Mouse (Mus musculus): ENCODE results near the gene Acr.

Gene Acr

DNA sequence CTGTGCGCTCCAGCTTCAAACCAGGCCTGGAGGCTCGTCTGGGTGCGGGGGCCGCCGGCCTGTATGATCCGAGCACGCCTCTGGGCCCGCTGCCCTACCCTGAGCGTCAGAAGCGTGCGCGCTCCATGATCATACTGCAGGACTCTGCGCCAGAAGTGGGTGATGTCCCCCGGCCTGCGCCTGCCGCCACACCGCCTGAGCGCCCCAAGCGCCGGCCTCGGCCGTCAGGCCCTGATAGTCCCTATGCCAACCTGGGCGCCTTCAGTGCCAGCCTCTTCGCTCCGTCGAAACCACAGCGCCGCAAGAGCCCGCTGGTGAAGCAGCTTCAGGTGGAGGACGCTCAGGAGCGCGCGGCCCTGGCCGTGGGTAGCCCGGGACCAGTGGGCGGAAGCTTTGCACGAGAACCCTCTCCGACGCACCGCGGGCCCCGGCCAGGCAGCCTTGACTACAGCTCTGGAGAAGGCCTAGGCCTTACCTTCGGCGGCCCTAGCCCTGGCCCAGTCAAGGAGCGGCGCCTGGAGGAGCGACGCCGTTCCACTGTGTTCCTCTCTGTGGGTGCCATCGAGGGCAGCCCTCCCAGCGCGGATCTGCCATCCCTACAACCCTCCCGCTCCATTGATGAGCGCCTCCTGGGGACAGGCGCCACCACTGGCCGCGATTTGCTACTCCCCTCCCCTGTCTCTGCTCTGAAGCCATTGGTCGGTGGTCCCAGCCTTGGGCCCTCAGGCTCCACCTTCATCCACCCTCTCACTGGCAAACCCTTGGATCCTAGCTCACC is 20.1 kb upstream of the Acr start:
- no peak for DNase-seq (ENCODE audit: low spot score)

DNA sequence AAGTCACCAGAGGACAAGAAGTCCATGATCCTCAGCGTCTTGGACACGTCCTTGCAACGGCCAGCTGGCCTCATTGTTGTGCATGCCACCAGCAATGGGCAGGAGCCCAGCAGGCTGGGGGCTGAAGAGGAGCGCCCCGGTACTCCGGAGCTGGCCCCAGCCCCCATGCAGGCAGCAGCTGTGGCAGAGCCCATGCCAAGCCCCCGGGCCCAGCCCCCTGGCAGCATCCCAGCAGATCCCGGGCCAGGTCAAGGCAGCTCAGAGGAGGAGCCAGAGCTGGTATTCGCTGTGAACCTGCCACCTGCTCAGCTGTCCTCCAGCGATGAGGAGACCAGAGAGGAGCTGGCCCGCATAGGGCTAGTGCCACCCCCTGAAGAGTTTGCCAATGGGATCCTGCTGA is 19.3 kb upstream of the Acr start:
- DNase-seq (ENCODE audit: low spot score): no peak

DNA sequence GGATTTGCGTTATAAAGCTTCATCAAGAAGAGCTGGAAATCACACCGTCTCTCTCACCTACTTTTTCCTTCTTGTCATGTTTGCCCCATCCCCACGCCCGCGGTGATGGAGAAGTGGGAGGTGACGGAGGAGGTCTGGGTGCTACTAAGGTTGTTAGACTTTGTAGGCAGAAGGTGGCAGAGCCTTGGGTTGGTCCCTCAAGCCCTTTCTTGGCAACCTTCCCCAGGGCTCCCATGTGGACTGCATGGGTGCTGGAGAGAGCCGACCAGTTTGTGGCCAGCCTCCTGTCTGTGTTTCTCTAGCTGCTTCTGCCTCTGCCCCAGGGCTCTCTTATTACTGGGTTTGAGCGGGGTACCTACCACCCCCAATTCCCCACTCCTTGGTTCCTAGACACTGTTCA is 17.6 kb upstream of the Acr start:
- DNase-seq (ENCODE audit: low spot score): no peak

DNA sequence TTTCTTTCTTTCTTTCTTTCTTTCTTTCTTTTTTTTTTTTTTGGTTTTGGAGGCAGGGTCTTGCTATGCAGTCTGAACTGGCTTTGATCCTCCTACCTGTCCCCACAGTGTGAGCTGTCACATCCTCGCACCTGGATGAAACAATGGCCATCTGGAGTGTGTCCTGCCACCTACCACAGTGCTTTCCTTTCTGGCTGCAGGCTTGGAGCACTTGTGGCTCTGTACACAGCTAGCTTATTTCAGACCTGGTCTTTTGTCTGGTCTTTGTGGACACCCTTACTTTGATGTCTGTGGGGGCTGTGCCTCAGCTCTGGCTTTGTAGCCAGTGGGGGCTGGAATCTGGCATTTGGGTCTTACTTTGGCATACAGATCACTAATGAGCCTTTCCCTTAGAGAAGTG is 16.4 kb upstream of the Acr start:
- no peak for DNase-seq (ENCODE audit: low spot score)

DNA sequence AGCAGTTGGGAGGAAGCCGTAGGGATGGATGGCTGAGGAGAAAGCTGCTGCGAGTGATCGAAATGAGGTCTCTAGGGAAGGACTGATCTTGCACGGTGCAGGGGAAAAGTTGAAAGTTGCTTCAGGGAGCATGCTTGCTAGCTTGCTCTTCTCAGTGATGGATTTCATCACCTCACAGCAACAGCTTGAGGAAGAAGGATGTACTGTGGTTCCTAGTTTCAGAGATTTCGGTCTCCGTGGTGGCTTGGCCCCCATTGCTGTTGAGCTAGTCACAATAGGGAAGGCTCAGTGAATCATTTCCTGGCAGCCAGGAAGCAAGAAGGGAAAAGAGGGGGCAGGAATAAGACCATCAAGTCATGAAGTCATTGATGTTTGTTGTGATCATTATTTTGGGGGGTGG is 12.5 kb upstream of the Acr start:
- no peak for DNase-seq (ENCODE audit: low spot score)

DNA sequence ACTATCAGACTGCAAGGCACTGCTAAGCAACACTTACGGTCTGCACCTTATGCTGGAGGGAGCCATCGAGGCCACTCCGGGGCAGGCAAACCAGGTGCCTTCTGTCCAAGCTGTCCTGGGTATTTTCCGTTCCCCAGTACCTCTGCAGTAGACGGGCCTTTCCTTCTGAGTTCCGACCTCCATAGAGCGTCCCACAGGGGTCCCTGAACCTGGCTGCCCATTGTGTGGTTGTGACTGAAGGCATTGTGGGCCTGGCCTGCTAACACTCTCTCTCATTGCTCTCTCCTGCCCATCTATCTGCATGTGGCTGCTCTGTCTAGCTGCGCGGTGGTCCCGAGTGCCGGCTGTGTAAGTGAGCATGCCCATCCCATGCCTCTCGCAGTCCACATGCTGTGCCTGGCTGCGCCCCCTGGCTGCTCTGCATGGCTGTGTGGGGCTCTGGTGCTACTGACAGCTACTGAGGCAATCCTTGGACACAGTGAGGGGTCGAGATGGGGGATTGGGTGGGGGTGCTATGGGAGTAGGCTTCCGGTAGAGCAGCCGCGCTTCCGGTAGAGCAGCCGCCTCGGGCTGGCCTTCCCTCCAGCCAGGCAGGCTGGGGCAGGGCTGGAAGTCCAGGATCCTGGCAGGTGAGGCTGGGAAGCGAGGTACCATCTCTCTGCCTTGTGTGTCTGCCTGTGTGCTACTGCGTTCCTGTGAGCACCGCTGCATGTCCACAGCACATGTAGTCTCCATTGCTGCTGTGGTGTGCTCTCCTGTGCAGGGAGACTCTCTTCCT is 11.5 kb upstream of the Acr start:
- DNase-seq (ENCODE audit: low spot score): no peak

DNA sequence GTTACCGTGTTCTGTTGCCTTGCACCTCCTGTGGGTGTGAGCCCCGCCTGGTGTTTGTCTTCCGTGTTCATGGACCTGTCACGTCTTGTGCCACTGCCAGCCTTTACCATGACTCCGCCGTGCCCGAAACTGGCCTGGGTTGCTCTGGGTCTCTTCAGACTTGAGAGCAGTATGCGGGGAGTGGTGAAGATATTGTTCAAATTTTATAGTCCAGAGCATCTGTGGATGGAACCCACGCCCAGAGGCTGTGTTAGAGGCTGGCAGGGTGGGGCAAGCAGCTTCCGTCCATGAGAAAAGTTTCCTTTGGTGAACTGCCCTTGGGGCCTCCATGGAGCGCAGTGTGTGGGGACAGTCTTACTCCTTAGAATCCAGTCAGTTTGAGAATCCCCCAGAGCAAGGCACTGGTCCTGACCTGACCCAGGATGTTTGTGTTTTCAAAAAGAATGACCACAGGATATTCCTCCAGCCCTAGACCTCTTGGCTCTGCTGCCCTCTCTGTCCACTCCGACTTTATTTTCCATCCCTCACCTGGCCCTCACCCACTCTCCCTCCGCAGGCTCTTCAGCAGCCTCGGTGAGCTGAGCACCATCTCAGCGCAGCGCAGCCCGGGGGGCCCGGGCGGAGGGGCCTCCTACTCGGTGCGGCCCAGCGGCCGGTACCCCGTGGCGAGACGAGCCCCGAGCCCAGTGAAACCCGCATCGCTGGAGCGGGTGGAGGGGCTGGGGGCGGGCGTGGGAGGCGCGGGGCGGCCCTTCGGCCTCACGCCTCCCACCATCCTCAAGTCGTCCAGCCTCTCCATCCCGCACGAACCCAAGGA is 10.7 kb upstream of the Acr start:
- no peak for DNase-seq (ENCODE audit: low spot score)

DNA sequence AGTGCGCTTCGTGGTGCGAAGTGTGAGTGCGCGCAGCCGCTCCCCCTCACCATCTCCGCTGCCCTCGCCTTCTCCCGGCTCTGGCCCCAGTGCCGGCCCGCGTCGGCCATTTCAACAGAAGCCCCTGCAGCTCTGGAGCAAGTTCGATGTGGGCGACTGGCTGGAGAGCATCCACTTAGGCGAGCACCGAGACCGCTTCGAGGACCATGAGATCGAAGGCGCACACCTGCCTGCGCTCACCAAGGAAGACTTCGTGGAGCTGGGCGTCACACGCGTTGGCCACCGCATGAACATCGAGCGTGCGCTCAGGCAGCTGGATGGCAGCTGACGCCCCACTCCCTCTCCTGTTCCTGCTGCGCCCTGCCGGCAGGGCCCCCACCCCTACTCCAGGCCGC is 10.1 kb upstream of the Acr start:
- DNase-seq (ENCODE audit: low spot score): no peak

DNA sequence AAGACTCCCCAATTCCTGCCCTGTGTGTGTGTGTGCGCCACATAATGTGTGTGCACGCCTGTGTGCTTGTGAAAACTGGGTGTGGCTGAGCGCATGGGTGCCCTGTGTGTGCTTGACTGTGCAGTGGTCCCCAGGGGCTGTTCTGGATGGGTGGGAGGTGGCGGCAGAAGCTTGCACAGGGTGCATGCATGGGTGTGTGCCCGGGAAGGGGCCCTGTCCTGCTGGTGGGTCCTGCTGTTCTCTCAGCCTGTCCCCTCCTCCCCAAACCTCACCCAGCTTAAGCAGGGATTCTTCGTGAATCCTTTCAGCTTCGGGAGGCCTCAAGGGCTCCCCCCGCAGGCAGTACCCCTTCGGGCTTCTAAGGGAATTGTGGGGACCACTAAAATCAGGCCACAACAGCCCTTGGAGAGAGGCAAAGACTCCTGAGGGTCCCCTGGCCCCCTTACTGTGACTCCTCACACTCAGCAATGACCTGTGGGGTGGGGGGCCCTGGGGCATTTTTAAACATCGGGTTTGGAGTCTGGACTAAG is 8.9 kb upstream of the Acr start:
- no peak for DNase-seq (ENCODE audit: low spot score)

DNA sequence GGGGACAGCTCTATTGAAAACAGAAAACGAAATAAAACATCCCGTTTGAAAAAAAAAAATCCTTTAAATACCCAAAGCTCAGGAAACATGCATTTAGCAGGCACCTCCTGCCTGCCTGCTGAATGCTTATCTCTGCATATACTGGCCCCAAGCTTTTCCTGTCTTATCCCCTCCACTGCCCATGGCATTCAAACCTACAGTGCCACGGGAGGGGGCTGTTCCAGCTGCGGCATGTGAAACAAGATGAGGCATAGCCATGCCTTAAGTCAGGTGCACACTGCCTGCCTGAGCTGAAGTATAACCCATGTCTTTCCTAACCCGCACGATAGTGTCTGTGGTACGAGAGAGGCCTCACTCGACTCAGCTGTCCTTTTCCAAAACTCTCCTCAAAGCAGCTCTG is 4.0 kb downstream of the Acr start:
- DNase-seq (ENCODE audit: low spot score): no peak

DNA sequence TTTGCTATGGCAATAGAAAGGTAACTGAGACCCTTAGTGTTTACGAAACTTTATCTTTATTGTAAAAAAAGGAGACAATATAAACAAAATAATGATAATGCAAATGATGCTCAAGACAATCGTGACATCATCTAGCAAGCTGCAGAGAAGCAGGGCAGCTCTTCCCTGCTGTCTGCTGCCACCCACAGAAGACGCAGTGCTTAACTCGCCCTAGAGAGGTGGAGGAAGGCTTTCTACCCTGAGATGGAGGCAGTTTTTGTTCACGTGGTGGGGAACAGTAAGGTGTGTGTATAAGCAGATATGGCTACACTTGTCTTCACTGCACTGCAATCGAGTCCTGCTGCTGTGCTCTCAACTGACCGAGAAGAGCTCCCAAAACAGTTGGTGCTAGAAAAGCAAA is 14.4 kb downstream of the Acr start:
- no peak for DNase-seq (ENCODE audit: low spot score)

DNA sequence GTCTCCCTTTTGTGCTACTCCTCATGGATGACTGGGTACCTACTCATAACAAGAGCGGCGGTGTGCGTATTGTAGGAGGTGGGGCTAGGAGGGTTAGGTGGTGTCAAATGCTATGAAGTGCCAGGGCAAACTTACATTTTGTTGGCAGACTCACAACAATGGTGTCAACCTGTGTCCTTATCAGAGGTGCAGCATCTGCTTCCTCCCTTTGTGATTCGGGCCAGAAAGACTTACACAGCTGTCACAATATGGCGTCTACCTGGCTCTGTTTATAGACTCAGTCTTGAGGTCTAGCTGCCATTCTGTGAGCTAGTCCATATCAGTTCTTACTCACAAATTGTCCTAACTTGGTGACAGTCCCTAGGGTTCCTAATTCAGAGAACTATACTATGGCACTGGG is 17.0 kb downstream of the Acr start:
- no peak for DNase-seq (ENCODE audit: low spot score)

DNA sequence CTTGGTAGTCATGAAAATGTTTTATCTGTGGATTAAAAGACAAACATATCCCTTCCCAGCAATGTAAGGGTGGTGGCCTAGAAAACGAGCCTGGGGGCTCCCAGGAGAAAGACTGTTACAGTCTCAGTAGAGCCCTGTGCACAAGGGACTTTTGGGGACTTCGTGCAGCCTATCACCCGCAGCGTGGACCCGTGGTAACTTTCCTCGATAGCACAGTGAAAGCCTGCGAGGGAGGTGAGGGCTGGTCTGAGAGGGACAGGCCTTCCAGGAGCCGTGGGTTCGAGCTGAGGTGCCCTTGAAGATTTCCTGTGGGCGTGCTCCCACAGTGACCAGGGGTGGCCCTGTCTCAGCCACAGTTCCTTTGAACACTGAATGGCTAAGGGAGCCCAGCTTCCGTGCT is 17.5 kb downstream of the Acr start:
- no peak for DNase-seq (ENCODE audit: low spot score)

DNA sequence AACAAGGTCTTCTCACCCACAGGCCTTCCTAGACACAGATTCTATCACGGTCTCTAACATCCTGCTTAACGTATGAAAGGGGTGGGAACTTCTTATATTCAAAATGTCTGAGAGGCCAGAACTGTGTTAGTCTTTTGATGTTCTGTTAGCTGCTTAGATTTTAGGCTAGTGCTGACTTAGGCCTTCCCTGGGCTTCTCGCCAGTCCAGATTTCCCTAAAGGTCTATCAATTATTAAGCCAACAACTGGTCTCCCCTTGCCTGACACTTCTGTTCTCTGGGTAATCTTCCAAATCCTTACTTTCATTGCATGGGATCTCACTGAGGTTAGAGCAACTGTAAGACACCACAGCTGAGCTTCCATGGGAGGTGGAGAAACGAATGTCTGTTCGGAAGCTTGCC is 21.0 kb downstream of the Acr start:
- no peak for DNase-seq (ENCODE audit: low spot score)

DNA sequence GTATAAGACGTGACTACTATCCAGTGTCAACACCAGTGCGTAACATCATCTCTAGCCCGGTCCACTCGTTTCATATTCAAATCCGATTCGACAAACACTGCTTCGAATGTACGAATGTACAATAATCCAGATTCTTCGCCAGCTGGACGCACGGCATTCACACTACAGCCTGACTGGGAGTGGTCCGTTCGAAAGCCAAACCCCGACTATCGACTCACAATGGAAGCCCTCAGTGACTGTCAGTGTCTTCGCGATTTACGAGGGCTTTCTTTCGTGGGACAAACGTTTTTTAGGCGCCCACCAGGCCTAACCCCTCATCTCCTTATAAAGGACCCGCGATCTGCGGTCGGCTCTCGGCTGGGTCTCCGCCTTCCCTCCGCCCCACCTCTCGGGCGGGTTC is 23.2 kb downstream of the Acr start:
- no peak for DNase-seq (ENCODE audit: low spot score)

DNA sequence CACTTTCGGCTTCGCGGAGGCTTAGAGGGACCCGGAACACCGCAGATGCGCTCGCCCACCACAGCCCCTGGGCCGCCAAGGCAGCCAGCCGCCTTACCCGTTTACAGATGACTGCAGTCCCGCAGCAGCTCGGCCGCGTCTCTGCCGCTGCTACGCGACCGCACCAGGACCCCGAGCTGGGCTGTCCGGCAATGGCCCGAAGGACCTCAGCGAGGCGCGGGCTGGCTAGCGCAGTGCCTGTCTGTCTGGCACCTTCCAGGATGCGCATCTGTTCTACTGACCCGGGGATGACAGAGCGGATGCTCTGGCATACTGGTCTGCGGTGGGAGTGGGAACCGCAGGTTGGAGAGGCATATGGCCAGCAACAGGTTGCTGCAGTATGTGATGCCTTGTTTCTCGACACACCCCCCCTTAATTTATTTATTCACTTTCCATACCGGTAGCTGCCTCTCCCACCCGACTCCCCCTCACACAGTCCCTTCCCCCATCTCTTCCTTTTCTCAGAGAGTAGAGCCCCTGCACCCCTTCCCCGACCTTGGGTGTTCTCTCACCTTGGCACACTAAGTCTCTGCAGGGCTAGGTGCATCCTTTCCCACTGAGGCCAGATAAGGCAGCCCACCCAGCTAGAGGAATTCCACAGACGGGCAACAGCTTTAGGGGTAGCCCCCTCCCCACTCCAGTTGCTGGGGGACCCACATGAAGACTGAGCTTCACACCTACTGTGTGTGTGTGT is 23.8 kb downstream of the Acr start, which contains the start of gene Rabl2:
TSS of gene Rabl2 (minus strand) at position 201 of the 733 bp plus-strand sequence.
- DNase-seq (ENCODE audit: low spot score): peak; percentile 85

DNA sequence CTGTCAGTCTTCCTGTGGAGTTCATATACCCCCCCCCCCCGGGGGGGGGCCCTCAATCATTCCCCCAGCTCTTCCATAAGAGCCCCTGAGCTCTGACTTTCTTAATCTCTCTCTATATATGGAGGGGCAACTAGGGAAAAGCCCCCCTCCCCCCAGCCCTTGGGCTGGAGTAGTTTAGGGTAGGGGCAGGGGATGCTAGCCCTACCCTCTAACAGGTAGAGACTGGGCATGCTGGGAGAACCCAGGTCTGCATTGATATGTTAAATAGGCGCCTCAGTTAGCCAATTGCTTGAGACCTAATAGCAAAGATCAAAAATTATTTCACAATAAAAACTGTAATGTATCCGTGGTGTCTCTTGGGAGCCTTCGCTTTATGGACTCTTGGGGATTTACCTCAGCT is 24.4 kb downstream of the Acr start:
- DNase-seq (ENCODE audit: low spot score): no peak

DNA sequence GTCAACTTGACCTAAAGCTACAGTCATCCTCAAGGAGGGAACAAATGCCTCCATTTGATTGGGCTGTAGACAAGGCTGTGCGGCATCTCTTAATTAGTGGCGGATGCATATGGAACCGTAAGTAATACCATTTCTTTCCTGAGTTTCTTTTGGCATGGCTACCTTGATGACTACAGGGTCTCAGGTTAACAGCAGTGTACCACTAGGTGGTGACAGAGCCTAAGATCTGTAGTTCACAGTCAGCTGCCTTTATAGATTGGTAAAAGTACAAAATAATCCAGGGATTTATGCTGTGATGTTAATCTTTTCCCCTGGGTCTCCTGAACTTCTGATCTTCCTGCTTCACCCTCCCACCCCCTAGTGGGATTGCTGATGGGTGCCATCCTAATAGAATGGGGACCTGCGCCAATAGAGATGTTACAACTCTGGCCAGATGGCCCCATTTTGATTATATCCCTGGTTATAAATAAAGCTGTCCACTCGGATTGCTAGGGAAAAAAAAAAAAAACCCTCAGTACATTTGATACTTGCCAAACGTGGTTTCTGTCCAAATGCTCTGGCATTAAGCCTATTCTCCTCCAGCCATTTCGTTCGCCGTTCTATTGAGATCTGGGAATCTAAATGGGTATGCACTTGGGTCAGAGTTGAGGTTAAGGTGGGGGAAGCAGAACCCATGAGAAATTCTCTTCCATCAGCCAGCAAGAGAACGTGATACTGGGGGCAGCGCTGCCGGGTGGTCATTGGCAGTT is 37.9 kb downstream of the Acr start:
- DNase-seq (ENCODE audit: low spot score): no peak

DNA sequence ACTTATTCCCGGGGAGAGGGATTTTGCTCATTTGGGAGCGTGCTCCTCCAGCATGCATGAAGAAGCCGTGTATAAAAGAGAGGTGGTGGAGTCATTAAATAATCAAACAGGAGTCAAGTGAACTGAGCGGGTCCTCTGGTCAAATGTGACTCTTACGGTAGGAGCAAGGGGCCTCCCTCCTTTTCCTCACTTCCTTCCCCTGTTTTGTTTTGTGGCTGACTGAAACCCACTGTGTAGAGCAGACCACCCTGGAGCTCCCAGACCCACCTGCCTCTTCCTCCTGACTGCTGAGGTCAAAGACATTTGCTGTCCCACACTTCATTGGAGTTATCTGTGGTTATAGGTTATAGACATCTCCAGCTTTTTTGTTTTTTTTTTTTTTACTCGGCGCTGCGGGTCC is 39.4 kb downstream of the Acr start:
- no peak for DNase-seq (ENCODE audit: low spot score)

DNA sequence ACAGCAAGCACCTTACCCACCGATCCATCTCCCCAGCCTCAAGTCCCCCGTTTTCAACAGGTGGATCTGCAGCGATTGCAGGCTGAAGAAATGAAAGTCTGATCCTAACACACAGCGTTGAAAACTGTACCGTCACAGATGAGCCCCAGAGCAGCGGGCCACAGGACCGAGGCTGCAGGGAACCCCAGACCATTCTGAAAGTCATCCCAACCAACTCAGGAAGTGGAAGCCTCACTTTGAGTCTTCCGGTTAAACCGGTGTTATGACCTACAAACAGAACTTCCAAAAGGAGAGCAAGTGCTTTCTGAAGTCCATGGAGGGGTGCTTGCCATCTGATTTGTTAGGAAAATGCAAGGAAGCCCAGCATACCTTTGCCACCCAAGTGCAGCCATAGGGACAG is 39.8 kb downstream of the Acr start:
- no peak for DNase-seq (ENCODE audit: low spot score)

DNA sequence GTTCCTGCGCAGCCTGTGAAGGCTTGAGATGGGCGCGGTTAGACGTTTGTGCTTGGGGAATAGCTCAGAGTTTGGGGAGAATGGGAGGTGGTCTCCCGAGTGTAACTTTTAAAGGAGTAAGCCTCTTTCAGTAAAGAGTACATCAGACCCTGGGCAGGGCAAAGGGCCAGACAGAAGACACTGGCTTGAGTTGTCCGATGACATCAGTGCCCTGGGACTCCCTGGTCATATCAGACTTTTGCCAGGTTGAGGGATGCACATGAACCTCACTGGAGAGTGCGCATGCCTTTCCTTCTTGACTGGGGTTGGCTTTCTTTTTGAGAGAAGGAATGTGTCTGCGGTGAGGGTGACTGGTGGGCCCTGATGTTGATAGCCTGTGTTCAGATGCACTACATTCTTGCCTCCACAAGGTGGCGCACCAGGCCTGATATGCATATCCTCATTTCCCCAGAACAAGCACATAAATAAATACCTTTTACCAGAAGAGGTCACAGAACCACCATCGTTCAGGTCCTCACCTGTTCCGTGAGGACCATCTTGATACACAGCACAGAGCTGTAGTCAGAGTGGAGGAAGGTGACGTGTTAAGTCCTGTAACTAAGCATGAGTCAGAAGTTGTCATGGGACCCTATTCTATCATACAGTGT is 54.3 kb downstream of the Acr start:
- no peak for DNase-seq (ENCODE audit: low spot score)
